Mouse (Mus musculus): ENCODE data around the gene Ppm1n. TPM values are rescaled to one million over a fixed set of nuclear protein-coding genes. Genes with fewer than 3 reads are reported as not detected.

Ppm1n gene
- polyA plus RNA-seq, 1 experiment, result not detected

DNA sequence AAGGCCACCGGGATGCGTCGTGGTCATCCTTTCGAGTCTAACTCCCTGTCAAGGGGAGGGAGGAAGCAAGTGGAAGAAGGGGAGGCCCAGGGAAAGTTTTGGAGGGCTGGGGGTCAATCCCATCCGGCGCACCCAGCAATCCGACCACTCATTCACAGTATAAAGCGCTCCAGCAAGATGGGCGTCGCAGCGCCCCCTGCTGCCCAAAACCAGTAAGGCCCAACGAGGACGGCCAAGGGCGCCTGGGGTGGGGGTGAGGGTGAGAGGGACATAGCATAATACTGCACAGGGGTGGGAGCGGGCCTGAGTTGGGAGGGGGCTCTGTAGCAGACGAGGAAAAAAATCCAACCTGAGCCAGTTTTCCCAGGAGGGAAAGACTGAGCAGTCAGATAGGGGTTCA is 23.9 kb upstream of the Ppm1n start:
- Histone ChIP-seq H3K4me1 (ENCODE audit: control insufficient read depth, insufficient read depth, low read length) (no peaks in the 10 kb centered on the region), H3K27ac (ENCODE audit: insufficient read depth, low read length) (no peak overlapping the region), H3K4me3 (ENCODE audit: insufficient read depth, low read length) (no peak overlapping the region)
- peak; percentile 74 for TF ChIP-seq CTCF (IDR thresholded peaks at IDR 0.05; ENCODE audit: borderline replicate concordance, insufficient read depth, low read length)
- TF ChIP-seq POLR2A (IDR thresholded peaks at IDR 0.05; ENCODE audit: low read depth, low read length), result no peak

DNA sequence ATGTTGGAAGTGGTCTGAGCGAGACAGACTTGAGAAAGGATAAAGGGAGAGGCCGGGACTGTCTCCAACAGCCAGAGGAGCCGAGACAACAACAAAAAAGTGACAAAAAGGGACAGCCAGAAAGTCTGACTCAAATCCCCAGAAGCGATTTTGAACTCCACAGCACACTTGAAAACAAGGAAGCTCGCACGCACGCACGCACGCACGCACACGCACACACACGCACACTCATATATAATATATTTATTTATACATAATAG is 23.1 kb upstream of the Ppm1n start:
- H3K4me1 ChIP-seq (ENCODE audit: control insufficient read depth, insufficient read depth, low read length), result no peaks in the 10 kb centered on the region
- no peak overlapping the region for H3K4me3 ChIP-seq (ENCODE audit: insufficient read depth, low read length)
- TF ChIP-seq CTCF (IDR thresholded peaks at IDR 0.05; ENCODE audit: borderline replicate concordance, insufficient read depth, low read length) (no peak), POLR2A (IDR thresholded peaks at IDR 0.05; ENCODE audit: low read depth, low read length) (no peak)

DNA sequence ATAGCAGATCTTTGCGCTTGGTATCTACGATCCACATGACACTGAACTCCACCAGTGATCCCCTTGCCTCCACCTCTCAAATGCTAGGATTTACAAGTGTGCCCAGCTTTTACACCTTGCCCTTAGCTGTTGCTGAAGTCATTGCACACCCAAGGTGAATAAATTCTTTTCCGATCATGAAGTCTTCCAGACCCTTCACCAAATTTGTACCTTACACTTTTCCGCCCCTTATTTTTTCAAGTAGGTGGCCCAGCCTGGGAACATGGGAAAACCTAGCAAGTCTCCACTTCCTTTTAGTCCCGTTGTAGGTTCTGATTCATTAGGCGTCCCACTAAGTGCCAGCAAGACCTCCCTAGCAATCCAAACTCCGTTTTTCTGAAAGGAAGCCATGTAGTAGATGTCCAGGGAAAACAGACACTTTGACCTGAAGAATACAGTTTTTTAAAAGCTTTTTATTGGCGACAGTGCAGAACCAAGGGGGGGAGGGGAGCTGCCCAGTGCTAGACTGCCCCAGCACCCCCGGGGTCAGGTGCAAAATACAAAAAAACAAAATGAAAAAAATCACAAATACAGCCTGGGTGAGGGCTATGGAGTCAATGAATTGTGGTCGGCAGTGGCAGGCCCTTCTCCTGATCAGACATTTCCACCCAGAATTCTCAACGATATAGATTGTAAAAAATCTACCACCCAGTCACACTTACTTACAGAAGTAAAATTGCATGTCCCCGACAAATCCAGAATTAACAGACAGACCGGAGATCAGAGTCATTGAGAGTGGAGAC is 22.6 kb upstream of the Ppm1n start:
- TF ChIP-seq CTCF (IDR thresholded peaks at IDR 0.05; ENCODE audit: borderline replicate concordance, insufficient read depth, low read length), result no peak
- no peak for TF ChIP-seq POLR2A (IDR thresholded peaks at IDR 0.05; ENCODE audit: low read depth, low read length)
- Histone ChIP-seq H3K4me1 (ENCODE audit: control insufficient read depth, insufficient read depth, low read length) (no peaks in the 10 kb centered on the region), H3K4me3 (ENCODE audit: insufficient read depth, low read length) (no peak overlapping the region), H3K27ac (ENCODE audit: insufficient read depth, low read length) (no peak overlapping the region)

More for the DNA sequence above, 23.1 kb upstream of the Ppm1n start:
- H3K27ac ChIP-seq (ENCODE audit: insufficient read depth, low read length), result no peak overlapping the region

DNA sequence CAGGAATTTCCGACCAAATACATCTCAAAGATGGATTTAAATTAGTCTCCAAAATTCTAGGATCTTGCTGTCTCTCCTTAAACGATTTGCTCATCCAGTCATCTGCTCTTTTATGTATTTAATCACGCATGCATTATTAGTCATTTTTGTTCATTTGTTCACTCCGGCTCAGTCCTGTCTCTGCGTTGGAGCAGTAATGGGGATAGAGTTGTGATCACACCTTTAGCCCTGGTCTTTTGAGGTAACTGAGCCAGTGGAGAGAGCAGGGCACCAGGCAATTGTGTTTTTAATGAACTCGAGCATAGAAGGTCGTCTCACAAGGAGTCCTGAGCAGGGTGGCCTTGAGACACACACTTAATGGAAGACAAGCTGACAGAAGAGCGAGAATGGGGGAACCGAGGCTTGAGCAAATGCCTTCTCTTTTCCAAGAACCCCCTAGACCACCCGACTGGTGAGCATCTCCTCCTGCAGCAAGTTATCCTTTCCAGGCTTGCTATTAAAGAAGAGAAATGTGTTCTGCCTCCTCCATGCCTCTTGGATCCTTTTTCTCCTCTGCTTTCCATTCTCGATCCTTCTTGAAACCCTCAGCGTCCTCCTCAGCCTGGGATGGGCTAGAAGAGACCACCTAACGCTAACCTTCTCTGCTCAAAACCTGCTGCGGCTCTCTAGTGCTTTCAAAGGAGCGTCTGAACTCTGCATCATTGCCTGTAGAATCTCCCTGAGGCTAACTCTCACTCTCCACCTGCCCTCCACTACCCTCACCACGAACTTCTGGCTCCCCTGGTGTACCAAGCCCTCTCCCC is 21.8 kb upstream of the Ppm1n start:
- Histone ChIP-seq H3K27ac (ENCODE audit: insufficient read depth, low read length) (no peak overlapping the region), H3K4me1 (ENCODE audit: control insufficient read depth, insufficient read depth, low read length) (no peaks in the 10 kb centered on the region), H3K4me3 (ENCODE audit: insufficient read depth, low read length) (peak overlapping the region; percentile 15; the same call in 1 of the 2 replicates)
- TF ChIP-seq POLR2A (IDR thresholded peaks at IDR 0.05; ENCODE audit: low read depth, low read length), result no peak

DNA sequence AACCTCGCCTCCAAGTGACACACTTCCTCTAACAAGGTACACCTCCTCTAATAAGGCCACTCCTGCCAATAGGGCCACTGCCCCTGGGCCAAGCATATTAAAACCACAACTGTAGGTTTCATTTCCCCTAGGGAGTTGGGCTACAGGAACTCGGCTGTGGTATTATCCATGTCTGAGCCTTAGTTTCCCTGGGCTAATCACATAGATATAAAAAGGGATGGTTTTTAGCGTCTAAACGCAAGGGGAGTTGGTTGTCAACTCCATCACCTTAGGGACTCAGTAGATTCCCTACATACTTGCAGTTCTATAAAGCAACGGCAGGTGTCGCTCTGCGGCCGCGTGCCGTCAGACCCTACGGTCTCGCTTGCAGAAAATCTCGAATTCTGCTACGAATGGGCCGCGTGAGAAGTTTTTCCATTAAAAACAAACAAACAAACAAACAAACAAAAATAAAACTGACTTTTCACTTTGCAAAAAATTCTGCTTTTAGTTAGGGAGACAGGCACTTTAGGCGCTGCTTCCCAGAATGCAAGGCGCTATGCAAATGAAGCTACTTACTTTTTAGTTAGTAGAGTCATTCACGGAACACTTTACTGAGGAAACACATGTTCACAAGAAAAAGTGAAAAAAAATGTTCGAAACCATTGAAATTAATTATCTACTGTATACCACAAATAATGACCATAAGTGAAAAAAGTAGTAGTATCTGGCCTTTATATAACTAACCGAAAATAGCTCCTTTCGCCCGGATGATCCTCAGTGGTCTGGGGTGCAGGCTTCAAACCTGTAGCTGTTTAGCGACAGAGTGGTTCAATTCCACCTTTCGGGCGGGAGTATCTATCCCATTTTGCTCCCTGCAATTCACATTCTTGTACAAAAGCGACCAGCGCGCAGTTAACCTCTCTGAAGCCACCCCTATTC is 20.9 kb upstream of the Ppm1n start:
- Histone ChIP-seq H3K4me1 (ENCODE audit: control insufficient read depth, insufficient read depth, low read length) (no peaks in the 10 kb centered on the region), H3K27ac (ENCODE audit: insufficient read depth, low read length) (no peak overlapping the region), H3K4me3 (ENCODE audit: insufficient read depth, low read length) (peak overlapping the region; percentile 49)
- peak; percentile 89 for TF ChIP-seq CTCF (IDR thresholded peaks at IDR 0.05; ENCODE audit: borderline replicate concordance, insufficient read depth, low read length)
- no peak for TF ChIP-seq POLR2A (IDR thresholded peaks at IDR 0.05; ENCODE audit: low read depth, low read length)

DNA sequence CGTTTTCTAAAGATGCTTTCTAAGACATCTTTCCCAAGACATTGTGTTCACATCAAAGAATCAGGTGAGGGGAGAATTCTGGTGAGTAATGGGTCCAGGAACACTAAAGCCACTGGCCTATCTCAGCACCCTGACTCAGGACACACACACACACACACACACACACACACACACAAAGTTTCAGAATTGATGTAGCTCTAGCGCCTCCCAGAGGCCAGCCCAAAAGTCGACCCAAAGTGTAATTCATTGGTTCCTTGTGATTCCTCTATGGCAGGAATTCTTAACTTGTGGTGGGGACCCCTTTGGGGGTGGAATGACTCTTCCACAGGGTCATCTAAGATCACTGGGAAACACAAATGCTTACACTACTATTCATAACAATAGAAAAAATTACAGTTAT is 19.3 kb upstream of the Ppm1n start:
- Histone ChIP-seq H3K4me3 (ENCODE audit: insufficient read depth, low read length) (no peak overlapping the region), H3K4me1 (ENCODE audit: control insufficient read depth, insufficient read depth, low read length) (no peaks in the 10 kb centered on the region), H3K27ac (ENCODE audit: insufficient read depth, low read length) (no peak overlapping the region)
- TF ChIP-seq POLR2A (IDR thresholded peaks at IDR 0.05; ENCODE audit: low read depth, low read length) (no peak), CTCF (IDR thresholded peaks at IDR 0.05; ENCODE audit: borderline replicate concordance, insufficient read depth, low read length) (peak; percentile 49; the same call in 1 of the 2 replicates)

DNA sequence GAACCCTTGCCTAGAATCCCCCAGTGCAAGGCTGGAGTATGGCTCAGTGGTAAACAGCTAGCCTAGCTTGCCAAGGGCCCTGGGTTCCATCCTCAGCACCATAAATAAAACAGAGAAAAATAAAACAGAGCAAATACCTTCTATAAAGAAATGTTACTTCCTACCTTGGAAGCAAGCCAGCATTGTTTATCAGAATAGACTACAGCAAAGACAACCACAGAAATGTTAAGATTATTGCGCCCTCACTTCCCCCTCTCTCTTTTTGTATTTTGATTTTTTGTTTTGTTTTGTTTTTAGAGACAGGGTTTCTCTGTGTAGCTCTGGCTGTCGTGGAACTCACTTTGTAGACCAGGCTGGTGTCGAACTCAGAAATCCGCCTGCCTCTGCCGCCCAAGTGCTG is 17.9 kb upstream of the Ppm1n start:
- Histone ChIP-seq H3K27ac (ENCODE audit: insufficient read depth, low read length) (no peak overlapping the region), H3K4me1 (ENCODE audit: control insufficient read depth, insufficient read depth, low read length) (no peaks in the 10 kb centered on the region), H3K4me3 (ENCODE audit: insufficient read depth, low read length) (no peak overlapping the region)
- no peak for TF ChIP-seq CTCF (IDR thresholded peaks at IDR 0.05; ENCODE audit: borderline replicate concordance, insufficient read depth, low read length)
- TF ChIP-seq POLR2A (IDR thresholded peaks at IDR 0.05; ENCODE audit: low read depth, low read length), result no peak

DNA sequence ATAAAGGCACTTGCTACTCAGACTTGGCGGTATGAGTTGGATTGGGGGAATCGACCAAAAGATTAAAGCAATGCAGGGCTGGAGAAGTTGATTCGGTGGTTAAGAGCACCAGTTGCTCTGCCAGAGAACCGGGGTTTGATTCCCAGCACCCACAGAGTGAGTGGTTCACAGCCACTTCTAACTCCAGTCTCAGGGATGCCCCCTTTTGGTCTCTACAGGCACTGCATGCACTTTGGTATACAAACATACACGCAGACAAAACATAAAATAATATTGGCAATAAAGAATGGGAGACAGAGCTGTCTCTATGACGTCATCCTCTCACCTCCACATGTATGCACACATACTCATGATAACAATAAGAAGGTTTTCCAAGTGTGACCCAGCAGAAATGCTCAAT is 17.2 kb upstream of the Ppm1n start:
- no peak overlapping the region for H3K27ac ChIP-seq (ENCODE audit: insufficient read depth, low read length)
- no peak overlapping the region for H3K4me3 ChIP-seq (ENCODE audit: insufficient read depth, low read length)
- H3K4me1 ChIP-seq (ENCODE audit: control insufficient read depth, insufficient read depth, low read length), result no peaks in the 10 kb centered on the region
- TF ChIP-seq CTCF (IDR thresholded peaks at IDR 0.05; ENCODE audit: borderline replicate concordance, insufficient read depth, low read length) (no peak), POLR2A (IDR thresholded peaks at IDR 0.05; ENCODE audit: low read depth, low read length) (no peak)

DNA sequence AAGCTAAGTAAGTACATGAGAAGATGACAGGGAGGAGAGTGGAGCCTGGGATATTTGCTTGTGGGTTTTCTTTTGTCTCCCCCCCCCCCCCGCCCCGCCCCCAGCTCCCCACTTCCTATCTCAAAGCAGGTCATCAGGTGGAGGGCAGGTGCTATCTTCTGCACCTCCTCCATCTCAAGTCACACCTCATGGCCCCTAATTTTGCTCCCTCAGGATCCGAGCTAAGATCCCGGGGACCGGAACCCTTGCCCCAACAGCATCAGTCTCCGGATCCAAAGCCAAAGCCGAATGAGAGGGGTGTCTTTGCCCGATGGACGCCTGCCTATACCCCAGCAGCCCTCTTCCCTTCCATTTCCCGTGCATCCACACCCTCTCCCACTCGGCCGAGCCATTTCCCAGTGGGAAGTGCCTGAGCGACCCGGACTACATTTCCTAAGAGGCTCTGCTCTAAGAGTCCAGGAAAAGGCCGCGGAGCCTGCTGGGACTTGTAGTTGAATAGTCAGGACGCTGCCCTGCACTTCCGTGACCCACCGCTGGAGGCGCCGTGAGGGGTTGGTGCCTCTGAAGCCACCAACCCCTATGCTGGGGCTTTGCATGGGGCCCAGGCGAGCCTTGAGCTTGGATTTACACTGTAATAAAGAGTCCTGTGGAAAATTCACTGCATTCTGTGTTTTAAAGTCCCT is 15.8 kb upstream of the Ppm1n start:
- TF ChIP-seq POLR2A (IDR thresholded peaks at IDR 0.05; ENCODE audit: low read depth, low read length) (peak; percentile 38; the same call in 1 of the 2 replicates), CTCF (IDR thresholded peaks at IDR 0.05; ENCODE audit: borderline replicate concordance, insufficient read depth, low read length) (peak; percentile 78; the same call in 1 of the 2 replicates)
- no peaks in the 10 kb centered on the region for H3K4me1 ChIP-seq (ENCODE audit: control insufficient read depth, insufficient read depth, low read length)
- H3K27ac ChIP-seq (ENCODE audit: insufficient read depth, low read length), result no peak overlapping the region
- H3K4me3 ChIP-seq (ENCODE audit: insufficient read depth, low read length), result no peak overlapping the region

Data from embryonic fibroblast, embryonic 13.5 days (primary cell).